Mouse (Mus musculus) C2C12 (cell line): ENCODE results near the gene Dennd5a. TPM values are rescaled to one million over a fixed set of nuclear protein-coding genes. Genes with fewer than 3 reads are reported as not detected.

Source experiments
- H3K27me3 ChIP-seq: one replicate; pipeline ENCODE4 v1.6.1; 2011; ENCODE audit not compliant: control insufficient read depth, insufficient read depth, insufficient read length
- H3K36me3 ChIP-seq: one replicate; pipeline ENCODE4 v1.6.1; 2011; ENCODE audit not compliant: control insufficient read depth, insufficient read depth
- H3K4me3 ChIP-seq: one replicate; pipeline ENCODE4 v1.5.1; 2011; ENCODE audit warnings: mild to moderate bottlenecking, control low read depth; ENCODE audit not compliant: poor library complexity, insufficient read depth, severe bottlenecking
- H3K79me2 ChIP-seq: one replicate; pipeline ENCODE4 v1.6.1; 2011; ENCODE audit not compliant: control insufficient read depth, insufficient read depth
- H3K79me3 ChIP-seq: one replicate; pipeline ENCODE4 v1.6.1; 2011; ENCODE audit warnings: low read depth, control low read depth
- H3ac ChIP-seq: one replicate; pipeline ENCODE3; 2011; ENCODE audit warnings: low read depth; ENCODE audit not compliant: control insufficient read depth, insufficient read length
- CEBPB ChIP-seq: IDR thresholded peaks from one replicate; pipeline ENCODE4 v1.6.1; 2011; ENCODE audit warnings: low read depth, mild to moderate bottlenecking, control low read depth, moderate library complexity
- CTCF ChIP-seq: IDR thresholded peaks from one replicate; pipeline ENCODE4 v1.5.1; 2011; ENCODE audit not compliant: control insufficient read depth, insufficient read depth, insufficient read length
- FOSL1 ChIP-seq: IDR thresholded peaks from one replicate; pipeline ENCODE4 v1.8.0; 2011; ENCODE audit warnings: mild to moderate bottlenecking, low read length; ENCODE audit not compliant: poor library complexity, insufficient read depth, severe bottlenecking
- MAX ChIP-seq: IDR thresholded peaks from one replicate; pipeline ENCODE4 v1.6.1; 2011; ENCODE audit warnings: mild to moderate bottlenecking, control low read depth
- MYOD1 ChIP-seq: IDR thresholded peaks from one replicate; pipeline ENCODE4 v1.6.1; 2011; ENCODE audit warnings: low read depth; ENCODE audit not compliant: control insufficient read depth, insufficient read length
- MYOG ChIP-seq: IDR thresholded peaks from one replicate; pipeline ENCODE4 v1.6.1; 2011; ENCODE audit not compliant: control insufficient read depth, insufficient read length; ENCODE audit errors: extremely low read depth
- USF1 ChIP-seq: IDR thresholded peaks from one replicate; pipeline ENCODE4 v1.6.1; 2011; ENCODE audit warnings: low read depth, mild to moderate bottlenecking, control low read depth, moderate library complexity
- polyA plus RNA-seq: library from polyadenylated mRNA; unstranded; fragments of >200 nt; fragmentation: generic; extraction: Trizol; gene quantifications from one replicate; pipeline ENCODE4 v1.2.1, GENCODE M21; 2012; ENCODE audit warnings: missing spikeins

Dennd5a gene
- polyA plus RNA-seq, 1 experiment, result 46.2 TPM

DNA sequence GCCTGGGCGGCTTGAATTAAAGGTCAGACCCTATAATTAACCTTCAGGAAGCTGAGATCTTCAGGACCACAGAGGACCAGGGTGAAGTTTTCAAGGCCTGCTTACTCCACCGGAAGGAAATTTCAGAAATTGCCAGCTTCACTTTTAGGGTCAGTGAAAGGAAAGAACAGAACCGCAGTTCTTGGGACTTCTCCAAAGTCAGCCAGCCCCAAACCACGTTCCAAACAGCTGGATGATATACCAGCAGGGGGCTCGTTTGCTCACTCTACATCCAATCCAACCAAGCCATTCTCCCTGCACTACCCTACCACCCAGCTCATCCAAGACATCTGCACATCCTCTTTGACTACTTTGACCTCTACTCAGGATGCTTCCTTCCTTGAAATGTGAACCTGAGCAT is 71.0 kb downstream of the Dennd5a start:
- Histone ChIP-seq H3K4me3 (no peak overlapping the region), H3ac (no peak overlapping the region), H3K27me3 (no peaks in the 10 kb centered on the region), H3K79me3 (no peaks in the 10 kb centered on the region), H3K79me2 (no peaks in the 10 kb centered on the region), H3K36me3 (peaks cover 7% of the 10 kb centered on the region)
- TF ChIP-seq CEBPB, result no peak

DNA sequence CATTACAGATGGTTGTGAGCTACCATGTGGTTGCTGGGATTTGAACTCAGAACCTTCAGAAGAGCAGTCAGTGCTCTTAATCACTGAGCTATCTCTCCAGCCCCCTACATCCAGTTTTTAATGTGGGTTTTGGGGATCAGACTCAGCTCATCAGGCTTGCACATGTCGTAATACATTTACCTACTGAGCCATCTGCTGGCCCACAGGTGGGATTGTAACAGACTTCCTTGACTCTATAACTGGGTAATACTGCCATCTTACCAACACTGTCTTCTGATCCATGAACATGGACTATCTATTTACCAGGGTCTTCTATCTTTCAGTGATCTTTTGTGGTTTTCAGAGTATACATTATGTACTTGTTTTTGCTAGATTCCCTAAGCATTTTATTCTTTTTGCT is 74.0 kb downstream of the Dennd5a start:
- no peak overlapping the region for H3K4me3 ChIP-seq
- TF ChIP-seq MYOD1 (no peak), MYOG (no peak), CEBPB (no peak), MAX (no peak), CTCF (no peak), USF1 (no peak), FOSL1 (no peak)
- H3K27me3 ChIP-seq, result no peaks in the 10 kb centered on the region
- no peak overlapping the region for H3ac ChIP-seq
- H3K36me3 ChIP-seq, result peaks cover 3% of the 10 kb centered on the region
- H3K79me3 ChIP-seq, result no peaks in the 10 kb centered on the region
- H3K79me2 ChIP-seq, result no peaks in the 10 kb centered on the region

DNA sequence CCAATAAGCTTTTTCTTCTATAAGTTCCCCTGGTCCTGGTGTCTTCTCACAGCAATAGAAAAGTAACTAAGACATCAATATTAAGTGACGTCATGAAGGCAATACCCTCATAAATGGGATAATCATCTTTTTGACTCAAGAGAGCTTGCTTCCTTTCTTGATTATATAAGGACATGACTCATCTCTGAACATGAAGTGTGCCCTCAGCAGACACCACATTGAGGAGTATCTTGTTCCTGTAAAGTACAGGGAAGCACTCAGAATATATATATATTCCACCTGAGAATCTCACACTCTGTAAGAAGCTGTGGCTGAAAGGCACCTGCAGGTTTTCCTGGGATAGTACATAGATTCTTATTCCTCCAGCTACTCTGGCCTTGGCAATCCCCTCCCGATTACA is 77.7 kb downstream of the Dennd5a start:
- H3ac ChIP-seq, result no peak overlapping the region
- H3K79me3 ChIP-seq, result no peaks in the 10 kb centered on the region
- H3K36me3 ChIP-seq, result no peaks in the 10 kb centered on the region
- H3K4me3 ChIP-seq, result no peak overlapping the region
- no peak for TF ChIP-seq CEBPB
- no peaks in the 10 kb centered on the region for H3K79me2 ChIP-seq
- H3K27me3 ChIP-seq, result no peaks in the 10 kb centered on the region

DNA sequence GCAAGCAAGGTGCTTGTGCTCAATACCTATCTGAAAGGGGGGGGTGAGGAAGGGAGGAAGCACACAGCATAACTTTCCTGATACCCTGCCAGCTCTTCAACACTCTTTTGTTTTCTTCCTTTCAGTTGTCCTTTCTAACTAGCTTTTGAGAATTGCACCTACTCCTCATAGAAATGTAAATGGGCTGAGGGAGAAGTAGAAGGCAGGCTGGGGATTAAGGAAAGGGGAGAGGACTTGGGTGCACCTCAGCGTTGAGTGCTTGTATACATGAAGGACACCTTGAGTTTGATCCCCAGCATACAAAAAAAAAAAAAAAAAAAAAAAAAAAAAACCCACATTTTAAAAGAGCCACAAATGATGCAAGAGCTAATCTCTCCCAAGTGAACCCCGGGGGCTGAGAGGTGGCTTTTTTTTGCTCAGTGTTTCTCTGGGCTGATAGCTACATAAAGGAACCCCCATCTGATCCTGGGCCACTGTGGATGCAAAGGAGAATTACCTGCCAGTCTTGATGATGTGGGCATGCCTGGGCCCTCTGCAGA is 78.6 kb downstream of the Dennd5a start:
- Histone ChIP-seq H3K27me3 (no peaks in the 10 kb centered on the region), H3K79me2 (no peaks in the 10 kb centered on the region), H3K36me3 (no peaks in the 10 kb centered on the region), H3ac (no peak overlapping the region), H3K4me3 (no peak overlapping the region), H3K79me3 (no peaks in the 10 kb centered on the region)
- TF ChIP-seq MYOG, result no peak
- TF ChIP-seq CTCF, result no peak
- no peak for TF ChIP-seq FOSL1
- no peak for TF ChIP-seq MYOD1
- TF ChIP-seq CEBPB, result no peak
- TF ChIP-seq USF1, result no peak
- no peak for TF ChIP-seq MAX

DNA sequence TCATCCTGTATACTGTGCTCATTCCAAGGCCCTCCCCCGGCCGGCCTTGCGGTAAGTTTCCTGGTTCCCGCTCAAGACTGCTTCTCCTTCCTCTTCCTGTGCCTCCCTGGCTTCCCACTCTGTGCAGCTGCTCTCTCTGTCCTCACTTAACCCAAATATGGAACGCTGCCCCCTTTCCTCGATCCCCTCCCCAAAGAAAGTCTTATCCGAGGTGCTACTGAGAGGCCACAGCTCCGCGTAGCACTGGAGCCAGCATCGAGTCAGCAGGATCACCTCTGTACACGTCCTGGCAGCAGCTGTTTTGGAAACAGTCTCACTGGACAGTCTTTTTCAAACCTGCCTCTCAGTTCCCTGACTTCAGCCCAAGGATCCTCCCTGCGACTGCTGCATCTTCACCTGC is 81.1 kb downstream of the Dennd5a start:
- Histone ChIP-seq H3K79me2 (no peaks in the 10 kb centered on the region), H3K79me3 (no peaks in the 10 kb centered on the region), H3K36me3 (no peaks in the 10 kb centered on the region), H3K27me3 (no peaks in the 10 kb centered on the region), H3K4me3 (no peak overlapping the region), H3ac (no peak overlapping the region)
- no peak for TF ChIP-seq USF1
- no peak for TF ChIP-seq MYOG
- TF ChIP-seq CEBPB, result no peak
- TF ChIP-seq CTCF, result no peak
- no peak for TF ChIP-seq MAX
- no peak for TF ChIP-seq FOSL1
- no peak for TF ChIP-seq MYOD1

DNA sequence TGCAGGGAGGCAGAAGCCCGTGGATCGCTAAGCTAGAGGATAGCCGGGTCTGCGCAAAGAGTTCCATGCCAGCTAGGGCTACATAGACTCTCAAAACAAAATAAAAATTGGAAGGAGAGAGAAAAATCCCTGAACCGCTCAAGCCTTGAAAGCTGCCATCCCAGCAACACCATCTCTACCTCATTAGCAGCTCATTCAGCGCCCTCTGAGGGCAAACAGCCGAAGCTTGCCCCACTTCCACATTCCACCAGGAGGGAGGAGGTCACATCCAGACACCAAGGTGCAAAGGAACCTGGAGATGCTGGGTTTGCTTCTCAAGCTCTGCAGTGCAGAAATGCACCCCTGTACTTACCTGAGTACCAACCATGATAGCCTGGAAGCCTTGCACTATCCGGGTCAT is 84.2 kb downstream of the Dennd5a start:
- Histone ChIP-seq H3ac (no peak overlapping the region), H3K4me3 (no peak overlapping the region), H3K79me2 (no peaks in the 10 kb centered on the region), H3K36me3 (no peaks in the 10 kb centered on the region), H3K79me3 (no peaks in the 10 kb centered on the region), H3K27me3 (peaks cover 4% of the 10 kb centered on the region)
- no peak for TF ChIP-seq CEBPB
- TF ChIP-seq MAX, result no peak
- TF ChIP-seq MYOD1, result no peak
- TF ChIP-seq MYOG, result no peak
- TF ChIP-seq USF1, result no peak
- TF ChIP-seq CTCF, result no peak
- no peak for TF ChIP-seq FOSL1
